Mouse (Mus musculus) kidney, adult 11 months (tissue): Measurements from ENCODE around the gene Neb.

Source experiments
- DNase-seq: peaks from one replicate; pipeline ENCODE4 v3.0.0; 2022

Neb gene

DNA sequence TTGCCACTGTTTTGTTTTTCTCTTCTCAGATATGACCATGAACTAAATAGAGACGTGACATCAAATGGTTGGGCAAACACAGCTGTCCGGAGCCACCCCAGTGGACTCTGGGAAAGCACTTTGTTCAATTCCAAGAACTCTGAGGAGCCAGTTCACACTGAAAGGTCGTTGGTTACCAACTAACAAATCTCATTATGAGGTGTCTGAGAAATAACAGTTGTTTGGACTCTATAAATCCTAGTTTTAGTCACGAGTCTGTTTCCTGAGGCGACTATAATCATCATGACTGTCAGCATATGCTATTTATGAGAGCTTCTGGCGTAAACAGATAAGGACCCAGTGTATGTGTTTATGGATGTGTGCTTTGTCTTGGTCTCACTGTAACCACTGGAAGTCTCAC lies 5.8 kb downstream of the Neb start:
- DNase-seq: no peak

DNA sequence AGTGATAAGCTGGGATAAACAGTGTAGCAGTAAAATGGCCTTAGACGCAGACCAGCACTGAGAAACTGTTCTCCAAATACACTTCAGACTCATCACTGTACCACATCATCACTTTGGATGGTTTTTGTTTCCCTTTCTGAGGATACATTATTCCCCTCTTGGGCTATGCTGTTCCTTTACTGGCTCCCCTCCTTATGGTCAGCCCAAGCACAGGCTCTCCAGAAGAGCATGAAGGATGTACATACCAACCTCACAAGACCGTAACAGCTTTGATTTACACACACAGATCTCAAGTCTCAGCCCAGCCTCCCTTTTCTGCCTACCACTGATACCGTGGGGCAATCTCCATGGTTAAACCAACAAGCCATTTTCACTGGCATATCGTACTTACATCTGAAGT lies 6.2 kb downstream of the Neb start:
- DNase-seq: no peak

DNA sequence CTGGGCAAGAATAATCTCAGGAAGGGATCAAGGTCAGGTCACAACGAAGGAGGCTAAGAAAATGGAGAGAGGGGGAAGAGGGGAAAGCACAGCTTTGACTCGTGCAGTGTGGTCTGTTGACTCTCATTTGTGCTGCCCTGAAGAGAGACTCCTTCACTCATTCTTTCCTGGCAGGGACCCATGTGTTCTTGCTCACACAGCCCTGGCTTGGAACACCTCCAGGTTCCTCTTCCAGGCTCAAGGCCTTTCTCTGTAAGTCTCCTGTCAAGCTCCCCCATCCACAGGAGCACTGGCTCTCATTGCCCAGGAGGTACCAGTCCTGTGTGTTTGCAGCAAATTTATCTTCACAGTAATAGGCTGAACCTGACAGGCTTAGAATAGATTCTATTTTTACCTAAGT lies 7.2 kb downstream of the Neb start:
- no peak for DNase-seq

DNA sequence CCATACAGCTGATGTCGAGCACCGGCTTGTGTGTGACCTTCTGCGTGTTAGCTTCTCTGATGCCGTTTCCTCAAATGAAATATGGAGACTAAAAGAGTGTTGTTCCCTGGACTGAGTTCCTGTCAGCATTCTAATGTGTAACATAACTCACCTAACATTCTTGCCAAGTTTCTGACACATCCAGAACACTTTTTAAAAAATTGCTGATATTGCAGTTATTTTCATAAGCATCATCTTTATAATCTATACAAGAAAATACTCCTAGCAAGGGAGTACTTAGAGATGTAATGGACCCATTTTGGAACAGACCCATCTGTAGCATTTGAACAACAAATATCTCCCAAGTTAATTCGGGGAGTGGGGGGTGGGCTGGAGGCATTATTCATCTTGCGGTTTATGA lies 8.7 kb downstream of the Neb start:
- DNase-seq: no peak

DNA sequence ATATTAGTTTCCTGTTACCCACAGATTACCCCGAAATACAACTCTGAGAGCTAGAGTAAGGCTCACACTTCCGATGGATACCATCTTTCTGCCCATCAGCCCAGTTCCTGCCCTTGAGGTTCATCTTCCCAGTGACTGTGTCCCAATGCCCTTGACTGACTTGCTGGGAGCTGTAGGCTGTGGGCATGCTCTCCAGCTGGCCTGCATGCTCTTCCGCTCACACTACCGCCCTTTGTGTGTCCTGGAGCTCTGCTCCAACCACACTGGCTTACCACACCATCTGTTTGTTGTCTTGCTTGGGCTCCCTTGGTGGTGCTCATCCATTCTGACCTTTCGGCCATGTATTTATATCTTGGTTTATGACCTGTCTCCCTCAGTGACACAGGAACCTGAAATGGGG lies 10.6 kb downstream of the Neb start:
- DNase-seq: no peak

DNA sequence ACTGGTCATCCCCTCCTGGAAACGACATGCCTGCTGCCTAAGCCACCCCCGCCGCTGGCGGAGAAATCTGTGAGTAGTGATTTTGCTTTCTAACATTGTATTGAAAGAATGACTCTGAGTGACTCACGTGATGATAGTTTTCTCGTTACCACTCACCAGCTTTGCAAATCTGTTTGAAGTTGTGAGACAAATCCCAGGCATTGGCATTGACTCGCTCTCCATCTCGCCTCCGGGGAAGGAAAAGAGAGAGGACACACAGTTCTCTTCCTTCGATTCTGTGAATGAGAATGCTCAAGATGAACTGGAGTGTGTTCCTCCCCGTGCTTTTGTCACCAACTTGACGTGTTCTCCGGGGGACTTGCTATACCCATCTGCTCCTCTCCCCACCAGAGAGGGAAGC lies 11.0 kb downstream of the Neb start:
- no peak for DNase-seq

DNA sequence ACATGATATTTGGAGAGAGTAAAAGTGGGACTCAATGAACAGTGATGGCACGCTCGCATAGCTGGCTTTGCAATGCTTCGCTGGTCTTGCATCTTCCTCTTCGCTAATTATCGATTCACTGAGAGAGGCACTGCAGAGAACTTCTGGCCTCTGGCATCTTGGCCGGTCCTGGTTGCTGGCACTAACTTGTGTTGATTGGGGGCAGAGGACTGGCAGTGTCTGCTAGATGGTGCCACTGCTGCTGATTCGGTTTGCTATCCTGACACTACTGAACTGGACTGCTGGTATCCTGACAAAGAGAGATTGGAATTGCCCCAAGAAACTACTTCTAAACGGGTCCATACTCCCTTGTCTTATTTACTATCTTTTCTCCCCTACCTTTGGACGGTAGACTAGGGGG lies 17.2 kb downstream of the Neb start:
- DNase-seq: no peak

DNA sequence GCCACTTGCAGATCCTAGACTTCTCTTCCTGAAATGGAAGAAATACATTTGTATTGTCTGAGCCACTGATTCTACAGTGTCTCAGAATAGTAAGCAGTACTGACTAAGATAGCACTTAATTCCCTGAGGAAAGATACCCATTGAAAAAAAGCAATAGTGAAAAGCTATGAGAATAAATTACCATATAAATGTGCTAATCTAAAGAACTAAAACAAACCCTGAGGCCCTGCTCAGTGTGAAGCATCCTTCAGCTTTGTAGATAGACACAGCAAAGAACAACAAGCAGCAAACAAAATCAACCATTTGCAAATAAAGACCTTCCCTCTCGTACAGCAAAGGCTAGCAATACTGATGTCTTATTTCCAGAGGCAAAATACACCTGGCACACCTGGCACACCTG lies 18.6 kb downstream of the Neb start:
- DNase-seq: no peak

DNA sequence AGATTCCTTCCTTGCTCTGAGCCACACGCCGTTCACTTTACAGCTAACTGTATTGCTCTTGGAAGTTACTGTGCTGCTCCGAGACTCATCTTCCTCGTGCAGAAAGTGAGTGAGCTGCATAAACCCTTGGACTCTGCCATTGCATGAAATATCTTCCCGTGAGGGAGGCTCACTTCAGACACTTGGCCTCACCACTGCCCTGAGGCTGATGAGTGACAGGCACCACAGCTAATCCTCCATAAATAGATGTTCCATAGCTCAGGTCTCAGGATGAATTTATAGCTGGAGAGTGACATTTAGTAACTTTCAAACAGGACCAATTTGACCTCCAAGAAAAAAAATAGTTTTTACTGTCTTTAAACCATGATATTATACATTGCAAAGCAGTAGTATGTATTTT lies 20.1 kb downstream of the Neb start:
- no peak for DNase-seq

DNA sequence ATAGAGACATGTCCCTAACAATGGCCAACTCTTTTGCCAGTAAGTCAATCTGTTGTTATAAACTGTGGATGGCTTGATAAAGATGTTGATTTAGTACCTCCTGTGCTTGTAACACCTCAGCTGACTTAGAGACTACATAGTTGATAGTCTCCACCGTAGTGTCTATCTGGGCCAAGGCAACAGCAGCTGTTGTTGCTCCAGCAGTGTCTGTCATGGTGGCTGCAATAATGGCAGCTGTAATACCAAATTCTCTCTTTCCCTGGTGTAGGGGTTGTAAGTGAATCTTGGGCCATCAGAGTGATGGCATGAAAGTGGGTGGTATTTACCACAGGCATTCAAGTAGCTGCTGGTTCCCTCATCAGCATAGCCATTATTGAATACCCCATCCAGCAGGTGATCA lies 27.2 kb downstream of the Neb start:
- DNase-seq: no peak

DNA sequence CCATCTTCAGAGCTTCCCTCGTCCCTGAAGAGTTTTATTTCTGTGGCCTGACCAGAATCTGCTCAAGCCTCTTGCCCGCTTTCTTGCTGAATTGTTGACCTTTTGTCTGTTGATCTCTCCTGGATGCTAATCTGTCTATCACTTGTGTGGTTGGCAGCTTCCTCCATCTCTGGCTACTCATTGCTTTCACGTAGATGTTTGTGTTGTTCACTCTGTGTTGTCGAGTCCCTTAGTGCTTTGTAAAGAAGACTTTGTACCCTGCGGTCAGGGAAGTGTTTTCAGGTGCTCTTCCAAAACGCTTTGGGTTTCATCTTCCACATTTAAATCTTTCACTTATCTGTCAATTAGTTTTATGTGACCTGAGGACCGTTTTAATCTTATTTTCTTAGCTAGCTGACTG lies 37.3 kb downstream of the Neb start:
- no peak for DNase-seq

DNA sequence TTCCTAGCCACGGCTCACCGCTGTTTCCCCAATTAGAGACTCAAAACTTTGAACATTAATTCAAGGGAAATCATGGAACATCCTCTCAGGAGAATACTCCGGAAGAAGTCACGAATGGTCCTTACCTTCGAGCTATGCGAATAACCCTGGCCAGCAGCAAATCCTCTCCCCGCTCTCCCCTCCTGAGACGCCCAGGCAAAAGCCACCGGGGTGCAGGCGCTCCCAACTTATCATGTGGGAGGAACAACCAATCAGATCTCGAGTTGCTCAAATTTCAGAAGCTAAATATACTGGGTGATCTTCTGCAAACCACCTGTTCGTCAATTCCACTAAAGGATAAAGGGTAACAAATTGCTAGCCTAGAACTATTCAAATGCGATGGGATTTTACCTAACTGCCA lies 42.7 kb downstream of the Neb start:
- DNase-seq: no peak

DNA sequence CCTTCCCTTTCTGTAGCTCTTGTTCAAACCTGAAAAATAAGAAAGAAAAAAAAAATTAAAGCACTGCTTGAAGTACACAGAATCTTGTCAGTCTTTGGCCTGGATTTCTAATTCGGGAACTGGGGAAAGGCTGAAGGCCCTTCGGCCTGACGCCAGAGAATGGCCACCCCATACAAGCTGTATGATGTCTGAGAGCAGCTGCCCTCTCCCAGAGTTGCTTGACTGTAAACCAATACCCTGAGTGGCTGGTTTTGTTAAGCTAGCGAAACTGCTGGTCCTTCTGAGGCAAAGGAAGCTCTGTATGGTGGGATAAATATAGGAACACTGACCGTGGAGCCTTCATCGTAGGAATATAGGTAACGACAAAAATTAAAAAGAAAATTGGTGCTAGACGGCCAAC lies 43.2 kb downstream of the Neb start:
- no peak for DNase-seq

DNA sequence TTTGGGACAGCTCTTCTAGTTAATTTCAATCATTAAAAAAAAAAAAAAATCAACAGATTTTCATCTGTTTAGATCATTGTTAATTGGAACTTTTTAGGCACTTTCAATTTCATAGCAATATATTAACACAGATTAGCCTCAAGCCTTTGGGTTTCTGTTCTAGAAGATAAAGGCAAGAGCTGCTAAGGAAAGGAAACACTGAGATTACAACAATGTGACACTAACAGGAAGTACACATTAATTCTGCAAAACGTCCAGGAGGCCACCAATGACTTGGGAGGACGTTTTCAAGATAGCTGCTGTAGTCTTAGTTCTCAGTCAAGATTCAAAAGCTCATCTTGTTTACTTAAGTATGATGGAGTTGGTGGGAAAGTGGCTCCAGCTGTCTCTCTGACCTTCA lies 44.7 kb downstream of the Neb start:
- DNase-seq: no peak

DNA sequence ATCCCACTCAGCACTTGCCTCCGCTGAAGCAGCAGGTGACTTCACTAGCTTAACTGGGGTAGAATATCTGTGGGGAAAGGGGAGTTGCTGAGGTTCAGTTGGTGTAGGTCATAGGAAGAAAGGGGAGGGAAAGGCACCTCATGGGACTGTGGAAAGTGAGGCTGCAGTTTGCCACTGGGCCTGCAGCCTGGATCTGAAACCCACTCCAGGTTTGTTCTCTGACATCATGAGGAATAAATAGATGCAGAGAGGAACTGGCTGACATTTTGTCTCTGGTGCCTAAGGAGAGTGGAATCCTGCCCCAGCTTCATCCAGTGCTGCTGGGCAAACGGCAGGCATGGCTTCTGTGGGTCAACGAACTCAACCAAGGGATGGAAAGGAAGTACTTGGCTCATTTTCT lies 46.5 kb downstream of the Neb start:
- no peak for DNase-seq

DNA sequence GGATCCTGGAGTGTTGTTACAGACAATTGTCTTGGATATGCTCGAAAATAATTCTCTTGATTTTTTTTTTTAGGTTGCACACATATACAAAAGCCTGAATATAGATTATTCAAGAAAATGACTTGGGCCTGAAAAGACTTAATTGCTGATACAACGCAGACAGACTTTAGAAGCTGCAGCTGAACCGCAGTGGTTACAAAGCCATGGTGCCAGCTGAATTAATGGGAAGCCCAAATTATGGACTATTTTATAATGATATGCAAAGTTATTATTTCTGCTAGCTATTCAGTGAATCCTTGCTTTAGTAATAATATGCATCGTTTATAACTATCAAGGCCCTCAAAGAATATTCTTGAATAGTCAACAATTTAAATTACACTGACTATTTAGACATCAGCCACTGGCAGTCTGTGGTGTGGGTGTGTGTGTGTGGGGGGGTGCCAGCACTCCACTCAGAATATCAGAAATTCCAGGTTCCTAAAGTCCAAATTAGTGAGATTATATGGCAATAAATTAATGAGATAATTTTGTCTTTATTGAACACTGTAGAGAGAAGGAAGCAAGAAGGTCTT lies 50.9 kb downstream of the Neb start:
- DNase-seq: no peak

DNA sequence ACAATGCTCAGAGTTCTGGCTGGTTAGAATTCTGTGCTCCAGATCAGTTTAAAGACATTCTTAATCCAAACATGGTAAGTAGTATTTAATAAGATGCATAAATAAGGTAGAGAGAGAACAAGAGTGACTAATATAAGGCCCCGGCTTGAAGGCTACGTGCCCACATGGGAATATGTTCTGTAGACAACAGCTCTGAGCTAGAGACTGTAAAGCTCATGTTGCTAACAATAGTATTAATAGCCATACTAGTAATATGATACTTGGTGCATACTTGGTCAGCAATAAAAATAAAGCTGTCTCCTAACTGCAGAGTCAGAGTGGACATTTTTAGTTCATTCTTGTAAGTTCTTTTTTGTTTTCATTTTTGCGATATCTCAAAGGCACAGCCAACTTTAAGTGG lies 56.4 kb downstream of the Neb start:
- DNase-seq: no peak

DNA sequence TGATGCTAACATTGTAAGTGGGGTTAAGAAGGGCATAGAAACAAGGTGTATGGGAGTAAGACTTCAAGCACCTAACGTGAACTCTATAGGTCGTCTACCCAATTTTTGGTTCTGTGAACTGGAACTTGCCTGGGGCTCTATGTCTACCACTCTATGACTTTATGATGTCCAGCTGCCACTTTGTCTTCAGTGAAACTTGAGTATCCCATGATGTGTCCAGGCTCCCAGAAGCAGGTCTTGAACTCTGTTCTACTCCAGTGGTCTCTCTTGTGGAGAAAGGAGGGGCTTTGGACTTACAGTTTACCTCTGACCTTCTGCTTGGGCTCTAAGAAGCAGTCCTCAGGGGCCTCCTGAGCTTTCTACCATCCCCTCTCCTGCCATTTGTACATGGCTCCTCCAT lies 58.1 kb downstream of the Neb start:
- no peak for DNase-seq

DNA sequence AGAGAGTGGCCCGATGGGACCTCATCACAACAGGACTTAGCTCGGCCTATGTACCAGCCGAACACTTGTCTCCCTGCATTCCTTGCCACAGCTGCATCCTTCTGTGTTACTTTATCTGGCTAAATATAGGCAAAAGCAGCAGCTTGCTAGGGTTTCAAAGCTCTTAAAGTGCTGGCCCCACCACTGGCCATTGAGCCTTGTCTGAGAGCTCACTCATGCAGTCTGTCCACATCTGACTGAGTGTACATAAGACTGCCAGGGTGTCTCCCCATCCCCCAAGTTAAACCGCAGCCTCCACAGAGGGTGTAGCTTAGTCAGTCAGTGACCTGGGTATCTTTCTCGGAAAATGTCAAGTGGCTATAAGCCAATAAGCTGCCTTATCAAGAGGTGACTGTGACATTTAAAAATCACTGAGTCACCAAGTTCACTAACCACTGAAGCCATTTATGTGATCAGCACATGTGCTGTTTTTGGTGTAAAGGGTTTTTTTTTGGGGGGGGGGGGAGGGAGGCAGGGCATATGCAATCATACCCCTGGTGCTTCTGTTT lies 59.2 kb downstream of the Neb start:
- DNase-seq: no peak

DNA sequence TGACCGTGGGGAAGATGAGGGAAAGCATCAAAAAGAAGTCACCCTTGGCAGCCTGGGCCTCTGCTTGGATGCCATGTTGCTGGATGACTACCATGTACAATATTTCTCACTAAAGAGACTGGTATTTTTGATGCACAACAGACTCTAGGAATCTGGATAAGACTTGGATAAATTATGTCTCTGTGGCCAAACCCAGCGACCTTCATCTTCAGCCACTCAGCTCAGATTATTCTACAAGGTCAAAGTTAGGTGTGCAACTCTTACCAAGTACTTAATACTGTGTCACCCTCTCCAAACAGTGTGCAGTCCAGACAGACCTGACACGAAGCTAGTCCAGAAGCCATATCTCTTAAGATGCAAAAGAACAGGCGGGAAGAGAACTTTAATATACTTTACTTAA lies 60.8 kb downstream of the Neb start:
- no peak for DNase-seq

DNA sequence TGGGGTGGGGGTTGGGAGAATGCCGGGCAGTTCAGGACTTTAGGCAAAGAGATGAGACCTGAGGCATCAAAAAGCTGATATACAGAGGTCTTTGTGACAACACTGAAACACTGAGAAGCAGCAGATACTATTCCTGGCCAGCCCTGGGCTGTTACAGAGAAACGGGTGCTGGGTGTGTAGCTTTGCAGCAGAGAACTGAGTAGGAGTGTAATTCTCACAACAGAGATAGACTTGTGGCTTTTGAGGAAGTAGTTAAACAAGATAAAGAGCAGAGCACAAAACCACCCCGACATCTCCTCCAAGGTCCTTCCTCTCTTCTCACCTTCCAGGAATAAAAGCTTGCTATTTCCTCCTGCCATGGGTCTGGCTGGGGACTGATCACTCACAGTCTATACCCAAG lies 62.5 kb downstream of the Neb start:
- no peak for DNase-seq

DNA sequence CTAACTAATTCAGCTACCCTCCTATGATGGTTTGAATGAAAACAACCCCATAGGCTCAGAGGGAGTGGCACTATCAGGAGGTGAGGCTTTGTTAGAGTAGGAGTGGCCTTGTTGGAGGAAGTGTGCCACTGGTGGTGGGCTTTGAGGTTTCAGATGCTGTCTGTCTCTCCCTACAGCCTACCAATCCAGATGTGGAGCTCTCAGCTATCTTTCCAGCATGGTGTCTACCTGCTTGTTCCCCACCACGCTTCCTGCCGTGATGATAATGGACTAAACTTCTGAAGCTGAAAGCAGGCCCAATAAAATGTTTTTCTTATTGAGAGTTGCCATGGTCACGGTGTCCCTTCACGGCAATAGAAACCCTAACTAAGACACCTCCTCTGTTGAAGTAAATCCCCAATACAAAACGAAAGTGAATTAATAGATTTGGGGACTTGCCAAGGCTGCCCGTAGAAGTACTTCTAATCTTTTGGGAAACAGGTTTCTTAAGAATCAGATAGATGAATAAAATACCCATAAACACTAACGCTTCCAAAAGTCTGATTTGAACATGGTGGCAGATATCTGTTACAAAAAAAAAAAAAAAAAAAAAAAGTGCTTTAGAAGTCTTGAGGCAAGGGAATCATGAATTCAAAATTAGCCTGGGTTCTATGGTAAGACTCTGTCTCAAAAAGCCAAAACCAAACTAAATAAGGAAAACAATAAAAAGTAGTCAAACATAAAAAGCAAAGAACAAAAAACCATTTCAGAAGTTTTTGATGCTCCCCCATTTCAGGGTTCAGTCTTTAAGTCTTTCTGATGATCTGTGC lies 63.1 kb downstream of the Neb start:
- no peak for DNase-seq

DNA sequence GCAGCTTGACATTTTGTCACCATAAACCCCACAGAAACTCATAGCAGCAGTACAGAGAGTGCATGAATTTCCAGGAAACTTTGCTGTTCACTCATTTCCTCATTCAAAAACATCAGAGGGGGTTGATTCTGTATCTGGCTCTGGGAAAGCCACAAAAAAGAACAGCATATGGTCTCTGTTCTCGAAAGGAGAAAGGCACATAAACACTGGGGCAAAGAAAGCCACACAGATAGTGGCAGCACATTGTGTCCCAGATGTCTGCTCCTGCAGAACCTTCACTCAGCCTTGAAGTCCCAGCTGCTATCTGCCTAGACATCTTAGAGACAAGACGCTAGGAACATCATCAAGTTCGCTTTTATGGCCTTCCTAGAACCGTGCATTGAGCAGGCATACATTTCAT lies 67.5 kb downstream of the Neb start:
- no peak for DNase-seq

DNA sequence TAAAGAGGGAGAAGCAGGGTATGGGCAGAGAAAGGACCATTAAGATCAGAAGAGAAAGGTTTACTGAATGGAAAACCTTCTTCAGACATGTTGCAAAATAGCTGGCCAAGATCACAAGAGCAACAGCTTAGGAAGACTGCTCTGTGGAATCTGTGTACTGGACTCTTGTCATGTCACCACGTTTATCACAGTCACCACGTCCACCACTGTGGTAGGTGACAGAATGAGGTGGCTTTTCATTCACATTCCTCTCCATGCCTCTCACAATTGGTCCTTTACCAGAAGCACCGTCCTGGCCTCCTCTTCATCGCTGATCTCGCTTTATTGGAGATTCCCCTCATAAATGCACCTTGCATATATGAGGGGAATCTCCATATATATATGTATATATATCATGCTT lies 71.6 kb downstream of the Neb start:
- DNase-seq: no peak

DNA sequence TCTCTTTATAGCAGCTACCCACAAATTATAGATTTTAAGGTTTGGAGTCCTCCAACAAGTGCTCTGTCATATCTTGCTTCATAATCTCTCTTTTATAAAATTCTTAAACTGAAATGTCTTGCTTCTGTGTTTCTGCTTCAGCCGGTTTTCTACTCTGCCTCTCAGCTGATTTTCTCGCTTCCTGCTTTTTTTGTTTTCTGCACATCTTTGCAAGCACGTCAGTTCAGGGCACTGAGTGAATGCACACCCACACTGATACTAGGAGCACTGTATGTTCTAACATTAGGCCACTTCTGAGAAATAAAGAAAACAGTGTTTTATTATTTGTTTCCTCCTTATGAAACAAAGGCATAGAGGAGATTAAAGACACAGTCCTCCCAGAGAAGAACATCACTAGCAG lies 73.7 kb downstream of the Neb start:
- no peak for DNase-seq
